Mouse (Mus musculus) olfactory bulb, adult 2 months (tissue): Measurements from ENCODE around the gene Rpl10-ps3.

Experiments
- CTCF ChIP-seq: fragments of 200-500 bp; IDR thresholded peaks from 2 replicates; pipeline ENCODE4 v1.5.1; 2012; ENCODE audit warnings: low read depth, mild to moderate bottlenecking, low read length, moderate library complexity; ENCODE audit not compliant: insufficient read depth
- POLR2A ChIP-seq: fragments of 200-500 bp; IDR thresholded peaks from 2 replicates; pipeline ENCODE4 v1.6.1; 2012; ENCODE audit warnings: mild to moderate bottlenecking, low read depth, low read length, moderate library complexity; ENCODE audit not compliant: insufficient read depth

DNA sequence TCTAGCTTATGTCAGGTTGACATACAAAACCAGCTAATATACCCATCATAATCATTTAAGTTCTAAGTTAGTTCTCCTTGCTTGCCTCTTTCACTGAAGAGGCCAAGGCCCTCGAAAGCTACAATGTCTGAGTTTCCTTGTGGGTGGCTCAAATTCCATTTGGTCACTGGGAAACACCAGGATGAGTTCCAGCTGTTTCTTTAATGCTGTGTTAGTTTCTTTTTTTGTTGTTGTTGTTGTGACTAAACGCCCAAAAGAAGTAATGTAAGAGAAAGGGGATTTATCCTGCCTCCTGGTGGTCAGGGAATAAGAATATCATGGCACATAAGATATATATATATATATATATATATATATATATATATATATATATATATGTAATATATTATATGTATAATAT, 39.7 kb downstream of the Rpl10-ps3 start:
- no peak for TF ChIP-seq CTCF
- TF ChIP-seq POLR2A, result no peak
